Mouse (Mus musculus) ES-CJ7 (cell line): ENCODE measurements around the gene Mag.
A peak's percentile ranks its signal among the peaks of the same experiment; 100 is the strongest.
"Not testable (repeated sequence)": the region's sequence is repeated elsewhere in the genome, so short reads cannot be mapped to it uniquely, and the experiment has no call there.

Experiments
- DNase-seq: peaks from one replicate; pipeline ENCODE4 v3.0.0; 2011; ENCODE audit warnings: low read depth, low spot score

Gene Mag

DNA sequence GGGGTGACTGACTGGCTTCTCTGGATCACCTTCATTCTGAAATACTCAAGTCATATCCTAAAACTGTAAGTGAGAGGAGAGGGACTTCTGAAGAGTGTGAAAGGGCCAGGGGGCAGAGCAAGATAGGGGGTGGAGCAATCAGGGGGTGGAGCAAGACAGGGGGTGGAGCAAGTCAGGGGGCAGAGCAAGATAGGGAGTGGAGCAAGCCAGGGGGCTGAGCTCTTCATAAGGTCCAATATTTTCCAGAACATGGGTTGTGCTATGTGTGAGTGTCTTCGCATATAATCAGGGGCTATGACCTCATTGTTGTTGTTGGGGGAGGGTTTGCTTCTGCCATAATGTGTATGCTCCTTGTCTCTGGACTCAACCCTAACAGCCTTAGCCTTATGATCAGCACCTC, 25.4 kb upstream of the Mag start:
- DNase-seq = not testable (repeated sequence)

DNA sequence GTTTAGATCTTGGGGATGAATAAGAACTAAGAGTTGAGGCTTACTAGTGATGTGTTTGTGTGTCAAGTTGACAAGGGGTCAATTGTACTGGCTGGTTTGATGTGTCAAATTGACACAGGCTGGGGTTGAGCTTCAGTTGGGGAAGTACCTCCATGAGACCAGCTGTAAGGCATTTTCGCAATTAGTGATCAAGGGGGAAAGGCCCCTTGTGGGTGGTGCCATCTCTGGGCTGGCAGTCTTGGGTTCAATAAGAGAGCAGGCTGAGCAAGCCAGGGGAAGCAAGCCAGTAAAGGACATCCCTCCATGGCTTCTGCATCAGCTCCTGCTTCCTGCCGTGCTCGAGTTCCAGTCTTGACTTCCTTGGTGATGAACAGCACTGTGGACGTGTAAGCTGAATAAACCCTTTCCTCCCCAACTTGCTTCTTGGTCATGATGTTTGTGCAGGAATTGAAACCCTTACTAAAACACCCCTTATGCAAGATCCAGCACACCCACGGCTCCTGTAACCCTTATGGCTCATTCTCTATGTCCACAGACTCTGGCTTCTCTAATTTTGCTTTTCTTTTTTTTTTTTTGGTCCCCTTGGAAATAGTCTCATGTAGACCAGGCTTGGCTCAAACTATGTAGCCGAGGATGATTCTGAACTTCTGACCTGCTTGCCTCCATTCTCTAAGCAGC, 20.9 kb upstream of the Mag start:
- not testable (repeated sequence) for DNase-seq

DNA sequence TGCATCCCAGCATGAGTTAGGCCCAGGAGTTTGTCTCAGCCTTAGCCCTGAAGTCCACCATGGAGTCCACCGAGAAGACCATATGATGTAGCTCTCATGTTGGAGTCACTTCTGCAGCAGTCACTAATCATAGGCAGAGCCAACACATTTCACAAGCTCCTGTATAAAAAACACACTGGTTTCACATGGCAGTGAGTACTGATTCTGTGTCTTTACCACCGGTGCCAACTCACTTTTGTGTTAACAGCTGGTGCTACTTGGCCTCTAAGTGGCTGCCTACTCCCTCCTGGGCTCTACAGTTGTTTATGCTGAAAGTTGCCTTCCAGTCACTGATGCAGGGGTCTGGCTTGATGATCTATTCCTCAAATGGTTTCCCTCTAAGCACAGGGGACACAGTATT, 9.9 kb upstream of the Mag start, which contains the start of gene Hamp2:
Hamp2 (minus strand) TSS at position 101 of the 400 bp plus-strand sequence.
- DNase-seq = not testable (repeated sequence)

DNA sequence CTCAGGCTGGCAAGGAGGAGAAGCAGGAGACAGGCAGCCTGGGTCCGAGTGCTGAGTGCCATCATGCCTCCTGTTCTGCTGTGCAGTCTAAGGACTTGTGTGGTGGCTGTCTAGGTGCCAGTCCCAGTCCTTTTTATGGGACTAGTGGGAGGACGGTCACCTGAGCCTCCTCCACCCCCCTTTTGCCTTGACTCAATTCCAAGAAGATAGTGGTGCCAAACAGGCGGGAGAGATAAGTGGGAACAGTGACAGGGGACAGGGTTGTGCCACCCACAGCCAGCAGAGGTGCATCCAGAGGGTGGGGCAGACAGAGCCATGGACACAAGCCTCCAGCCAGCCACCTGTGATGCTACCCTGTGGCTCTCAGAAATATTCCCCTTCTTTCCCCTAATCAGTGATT, 9.4 kb upstream of the Mag start:
- DNase-seq = no peak

DNA sequence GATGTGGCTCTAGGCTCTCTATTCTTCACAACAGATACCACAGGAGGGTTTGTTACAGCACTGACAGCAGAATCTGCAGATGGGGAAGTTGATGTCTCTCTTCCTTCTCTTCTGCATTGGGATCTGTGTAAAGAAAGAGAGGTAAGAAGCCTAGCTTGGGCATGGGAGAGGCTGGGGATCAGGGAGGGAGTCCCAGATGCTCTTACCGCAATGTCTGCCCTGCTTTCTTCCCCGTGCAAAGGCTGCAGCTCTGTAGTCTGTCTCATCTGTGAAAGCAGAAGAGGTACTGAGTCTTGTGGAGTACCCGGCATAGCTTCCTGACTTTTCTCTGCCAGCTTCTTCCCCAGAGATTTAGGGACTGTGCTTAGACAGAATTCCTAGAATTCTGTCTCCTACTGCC, 7.8 kb upstream of the Mag start:
- not testable (repeated sequence) for DNase-seq

DNA sequence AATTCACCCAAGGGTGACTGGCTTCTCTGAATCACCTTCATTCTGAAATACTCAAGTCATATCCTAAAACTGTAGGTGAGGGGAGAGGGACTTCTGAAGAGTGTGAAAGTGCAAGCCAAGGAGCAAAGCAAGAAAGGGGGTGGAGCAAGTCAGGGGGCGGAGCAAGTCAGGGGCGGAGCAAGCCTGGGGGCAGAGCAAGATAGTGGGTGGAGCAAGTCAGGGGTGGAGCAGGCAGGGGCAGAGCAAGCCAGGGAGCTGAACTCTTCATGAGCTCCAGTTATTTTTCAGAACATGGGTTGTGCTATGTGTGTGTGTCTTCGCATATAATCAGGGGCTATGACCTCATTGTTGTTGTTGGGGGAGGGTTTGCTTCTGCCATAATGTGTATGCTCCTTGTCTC, 5.5 kb upstream of the Mag start:
- DNase-seq = no peak

DNA sequence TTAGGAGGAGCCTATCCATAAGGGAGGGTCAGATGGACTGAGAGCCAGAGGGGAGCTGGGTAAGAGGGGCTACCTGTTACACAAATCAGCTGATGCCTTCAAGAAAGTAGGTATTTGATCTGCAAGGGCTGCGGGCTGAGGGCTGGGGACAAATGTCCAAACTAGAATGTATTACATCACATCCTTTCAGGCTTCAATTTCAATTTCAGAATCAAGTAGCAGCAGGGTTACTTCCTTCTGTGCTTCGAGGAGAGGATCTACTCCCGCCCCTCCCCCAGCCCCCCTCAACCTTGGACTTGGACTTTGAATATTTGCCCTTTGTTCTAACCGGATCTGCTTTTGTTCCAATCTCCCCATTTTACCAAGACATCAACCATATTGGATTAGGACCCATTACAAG, 2.5 kb upstream of the Mag start:
- DNase-seq = peak; percentile 26

DNA sequence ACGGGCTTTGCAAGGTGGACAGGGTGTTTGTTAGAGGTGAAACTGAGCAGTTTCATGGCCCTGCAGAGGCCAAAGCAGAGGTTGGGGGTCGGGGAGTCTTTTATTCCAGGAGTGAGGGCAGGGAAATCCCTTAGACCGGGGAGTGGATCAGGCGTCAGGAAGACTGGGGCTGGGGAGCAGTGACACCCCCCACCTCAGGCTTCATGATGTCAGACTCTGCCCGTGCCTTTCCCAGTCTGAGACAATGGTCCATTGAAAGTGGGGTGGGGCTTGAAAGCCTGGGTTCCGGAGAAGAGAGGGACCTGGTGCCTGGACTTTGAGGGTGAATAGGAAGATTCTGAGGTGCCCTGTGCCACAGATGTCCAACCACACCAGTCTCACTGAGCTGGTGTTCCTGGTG, 2.0 kb upstream of the Mag start:
- DNase-seq = no peak

DNA sequence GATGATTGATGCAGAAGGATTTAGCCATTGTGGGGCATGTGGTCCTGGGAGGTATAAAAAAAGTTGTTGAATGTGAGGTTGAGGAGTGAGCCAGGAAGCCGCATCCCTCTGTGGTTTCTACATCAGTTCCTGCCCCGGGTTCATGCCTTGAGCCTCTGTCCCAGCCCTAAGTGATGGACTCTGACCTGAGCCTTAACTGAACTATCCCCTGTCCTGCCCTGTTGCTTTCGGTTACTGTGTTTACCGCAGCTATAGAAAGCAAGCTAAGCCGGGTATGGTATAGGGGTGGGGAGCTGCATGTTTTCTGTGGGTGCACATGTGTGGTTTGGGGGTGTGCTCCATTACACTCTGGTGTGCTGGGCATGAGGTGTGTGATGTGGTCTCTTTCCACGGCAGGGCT, 4.9 kb downstream of the Mag start:
- no peak for DNase-seq

DNA sequence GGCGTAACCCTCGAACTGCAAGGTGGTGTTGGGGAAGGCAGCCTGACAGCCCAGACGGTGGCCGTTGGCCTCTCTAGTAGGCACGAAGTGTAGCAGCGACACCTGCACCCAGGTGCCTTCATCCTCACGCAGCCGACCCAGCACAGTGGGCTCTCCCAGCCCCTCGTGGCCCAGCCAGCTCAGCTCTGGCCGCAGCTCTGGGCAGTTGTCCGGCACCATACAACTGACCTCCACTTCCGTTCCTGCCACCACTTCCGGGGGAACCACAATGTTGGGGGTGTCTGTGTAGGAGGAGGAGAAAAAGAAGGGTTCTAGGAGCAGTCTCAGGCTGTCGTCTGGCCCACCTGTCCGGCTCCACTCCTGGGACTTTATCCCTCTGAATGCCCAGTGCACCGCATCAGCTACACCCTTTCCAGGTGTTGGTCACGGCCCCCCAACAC, 5.7 kb downstream of the Mag start:
- no peak for DNase-seq

DNA sequence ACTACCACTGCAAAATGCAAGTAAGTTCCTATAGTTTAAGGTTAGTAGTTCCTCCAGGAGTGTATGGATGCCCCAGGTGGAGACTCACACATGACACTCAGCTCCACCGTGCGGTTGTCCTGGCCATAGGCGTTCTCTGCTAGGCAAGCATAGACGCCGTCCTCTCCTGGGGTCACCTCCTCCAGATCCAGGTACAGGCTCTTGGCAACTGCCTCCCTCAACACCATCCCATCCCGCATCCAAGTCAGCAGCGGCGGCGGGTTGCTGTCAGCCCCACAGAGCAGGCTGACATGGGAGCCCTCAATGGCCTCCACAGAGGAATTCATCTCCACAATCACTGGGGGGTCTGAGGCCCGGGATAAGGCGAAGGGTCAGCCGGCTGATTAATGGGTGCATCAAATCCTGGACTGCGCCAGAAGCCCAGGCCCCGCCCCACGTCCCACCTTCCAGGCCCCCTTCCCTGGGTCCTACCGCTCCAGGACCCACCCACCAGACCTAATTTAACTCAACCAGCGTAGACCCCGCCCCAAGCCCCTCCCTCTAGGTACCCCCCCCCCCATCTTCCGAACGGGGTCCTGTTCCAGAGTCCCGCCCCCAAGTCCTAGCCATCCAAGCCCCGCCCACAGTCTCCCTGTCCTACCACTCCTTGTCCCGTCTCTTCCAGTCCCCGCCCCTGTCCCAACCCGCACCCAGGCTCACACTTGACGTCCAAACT, 6.2 kb downstream of the Mag start:
- peak; percentile 72 for DNase-seq

DNA sequence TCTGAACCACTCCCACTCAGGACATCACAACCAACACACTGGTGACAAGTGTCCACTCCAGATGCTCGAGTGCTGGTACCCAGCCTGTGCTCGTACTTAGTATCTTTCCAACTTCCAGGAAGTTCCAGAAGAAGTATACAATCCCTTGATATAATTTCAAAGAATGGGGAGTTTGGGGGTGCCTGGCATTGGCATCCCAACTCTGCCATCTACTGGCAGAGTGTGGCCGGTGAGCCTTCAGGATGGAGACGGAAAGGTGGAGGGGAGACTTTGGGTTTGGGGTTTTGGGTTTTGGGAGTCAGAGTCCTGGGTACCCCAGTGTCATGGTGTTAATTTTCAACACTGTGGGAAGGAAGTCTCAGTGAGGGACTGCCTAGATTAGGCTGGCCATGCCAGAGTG, 10.6 kb downstream of the Mag start:
- DNase-seq = no peak

DNA sequence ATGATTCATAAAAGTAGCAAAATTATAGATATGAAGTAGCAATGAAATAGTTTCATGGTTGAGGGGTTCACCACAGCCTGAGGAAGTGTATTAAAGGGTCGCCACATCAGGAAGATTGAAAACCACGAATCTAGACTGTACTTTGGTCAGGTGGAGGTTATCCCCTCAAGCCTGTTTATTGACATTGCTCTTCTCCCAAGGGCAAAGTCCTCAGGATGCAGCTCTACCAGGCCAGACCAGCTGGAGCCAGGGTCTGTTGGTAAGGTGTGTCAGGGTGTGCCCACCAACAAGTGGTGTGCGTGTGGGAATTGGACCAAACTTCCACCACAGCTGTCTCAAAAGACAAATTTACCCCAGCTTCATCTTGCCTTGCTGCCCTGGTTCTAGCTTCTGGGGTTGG, 19.5 kb downstream of the Mag start:
- no peak for DNase-seq

DNA sequence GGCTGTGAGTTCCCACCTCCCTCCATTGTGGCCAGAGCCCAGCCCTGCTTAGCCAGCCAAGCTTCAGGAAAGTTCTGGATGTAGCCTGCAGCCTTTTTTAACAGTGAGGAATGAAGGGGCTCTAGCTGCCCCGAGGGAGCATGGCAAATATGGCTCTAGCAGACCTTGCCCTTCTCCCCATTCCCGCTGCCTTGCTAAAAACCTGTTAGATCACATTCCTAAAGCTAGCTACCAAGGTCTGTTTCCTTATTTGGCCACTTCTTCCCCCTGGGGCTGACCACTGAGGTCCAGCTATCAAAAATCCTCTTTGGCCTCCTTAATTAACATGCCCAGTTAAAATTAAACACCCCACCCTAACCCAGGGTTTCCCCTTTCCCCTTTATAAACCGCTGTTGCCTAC, 22.2 kb downstream of the Mag start:
- no peak for DNase-seq

DNA sequence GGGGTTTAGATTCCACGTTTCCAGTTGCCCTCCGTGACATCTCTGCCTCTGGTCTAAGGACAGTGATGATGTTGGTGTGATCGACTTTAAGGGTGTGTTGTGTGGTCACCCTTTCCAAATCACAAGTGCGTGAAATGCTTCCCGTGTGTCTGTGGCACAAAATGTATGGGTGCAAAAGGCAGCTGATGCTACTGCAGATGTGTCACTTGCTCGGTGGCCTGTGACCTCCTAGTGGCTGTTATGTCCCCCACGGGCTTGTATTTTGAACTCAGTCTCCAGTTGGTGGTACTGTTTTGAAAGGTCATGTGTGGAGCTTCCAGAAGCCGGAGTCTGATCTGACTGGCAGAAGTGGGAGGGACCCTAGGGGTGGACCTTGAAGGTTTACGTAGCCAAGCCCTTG, 22.9 kb downstream of the Mag start:
- DNase-seq = no peak

DNA sequence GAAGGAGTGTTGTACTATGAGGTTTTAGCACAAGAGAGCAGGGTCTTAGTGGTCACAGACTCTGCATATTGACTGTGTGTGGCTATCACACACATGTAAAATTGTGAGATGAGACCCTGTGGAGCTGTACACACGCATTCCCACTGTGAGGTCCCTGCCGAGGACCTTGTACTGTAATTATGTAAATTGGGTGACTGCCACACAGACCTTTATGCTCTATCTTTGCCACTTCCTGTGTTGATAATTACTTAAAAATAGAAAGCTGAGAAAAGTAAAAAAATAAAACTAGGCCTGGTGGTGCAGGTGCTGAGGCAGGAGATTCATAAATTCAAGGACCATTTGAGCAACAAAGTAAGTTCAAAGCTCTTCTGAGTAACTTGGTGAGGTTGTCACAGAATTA, 24.0 kb downstream of the Mag start:
- no peak for DNase-seq

DNA sequence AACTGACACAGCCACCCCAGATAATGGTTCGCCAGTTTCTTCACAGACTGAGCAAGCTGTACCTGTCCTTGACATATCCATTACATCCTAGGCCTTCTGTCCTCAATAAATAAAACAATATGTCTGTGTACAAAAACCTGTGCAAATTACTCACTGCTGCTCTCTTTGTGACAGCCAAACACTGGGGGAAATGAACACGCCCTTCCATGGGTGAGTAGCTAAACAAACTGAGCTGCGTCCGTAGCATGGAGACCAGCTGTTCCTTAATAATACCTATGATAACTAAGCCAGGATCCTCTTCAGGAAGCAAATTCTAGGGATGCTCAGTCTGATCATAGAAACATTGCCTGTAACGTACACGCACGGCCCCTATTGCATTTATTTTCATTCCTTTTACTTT, 25.9 kb downstream of the Mag start:
- DNase-seq = no peak

DNA sequence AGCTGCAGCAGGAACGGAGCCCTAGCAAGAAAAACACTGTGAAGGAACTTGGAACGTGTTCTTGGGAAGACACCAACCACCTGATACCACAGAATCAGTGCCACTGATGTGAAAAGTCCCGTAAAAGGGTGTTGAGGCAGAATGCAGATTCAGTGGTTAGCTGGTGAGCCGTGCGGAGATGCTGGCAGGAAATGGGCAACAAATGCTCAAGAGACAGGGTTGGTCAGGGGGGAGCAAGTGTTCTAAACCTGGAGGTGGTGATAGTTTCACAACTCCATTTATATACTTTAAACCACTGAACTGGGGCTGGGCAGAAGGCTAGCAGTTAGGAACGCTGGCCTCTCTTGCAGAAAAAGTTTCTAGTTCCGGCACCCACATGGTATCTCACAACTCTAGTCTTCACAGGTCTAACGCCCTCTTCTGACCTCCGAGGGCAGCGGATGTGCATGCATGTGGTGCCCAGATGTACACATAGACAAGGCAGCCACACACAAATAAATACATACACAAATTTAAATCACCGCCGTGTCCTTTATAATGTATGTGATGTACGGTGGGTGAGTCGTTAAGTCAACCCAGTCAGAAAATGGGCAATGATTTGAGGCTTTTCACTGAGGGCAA, 27.0 kb downstream of the Mag start:
- DNase-seq = no peak

DNA sequence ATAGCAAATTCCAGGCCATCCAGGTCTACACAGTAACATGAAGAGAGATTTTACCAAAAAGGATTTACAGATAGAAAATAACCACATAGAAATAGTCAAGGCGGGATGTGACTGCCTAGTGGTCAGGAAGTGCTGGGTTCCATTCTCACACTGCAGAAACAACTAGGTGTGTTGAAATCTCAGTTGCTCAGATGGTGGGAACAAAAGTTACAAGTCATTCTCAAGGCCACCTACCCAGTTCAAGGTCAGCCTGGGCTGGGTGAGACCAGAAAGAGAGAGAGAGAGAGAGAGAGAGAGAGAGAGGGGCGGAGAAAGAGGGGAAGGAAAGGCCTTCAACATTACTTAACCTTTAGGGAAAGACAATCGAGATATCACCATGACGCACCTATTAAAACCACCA, 27.8 kb downstream of the Mag start:
- no peak for DNase-seq

DNA sequence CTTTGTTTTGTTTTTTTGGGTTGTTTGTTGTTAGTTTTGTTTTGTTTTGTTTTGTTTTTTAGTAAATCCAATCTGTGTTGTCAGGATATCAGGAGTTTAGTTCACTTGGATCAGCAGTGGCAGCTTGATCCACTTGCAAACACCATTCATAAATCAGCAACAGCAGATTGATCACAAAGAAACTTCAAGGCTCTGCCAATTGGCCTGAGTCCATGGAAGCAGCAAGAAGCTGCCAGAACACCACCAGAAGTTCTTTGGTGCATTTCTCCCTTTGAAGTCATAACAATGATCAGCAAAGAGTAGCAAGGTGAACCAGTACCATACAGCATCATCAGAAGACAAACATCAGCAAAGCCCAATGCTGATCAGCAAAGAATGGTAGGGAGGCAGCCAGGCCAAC, 30.6 kb downstream of the Mag start:
- DNase-seq = no peak

DNA sequence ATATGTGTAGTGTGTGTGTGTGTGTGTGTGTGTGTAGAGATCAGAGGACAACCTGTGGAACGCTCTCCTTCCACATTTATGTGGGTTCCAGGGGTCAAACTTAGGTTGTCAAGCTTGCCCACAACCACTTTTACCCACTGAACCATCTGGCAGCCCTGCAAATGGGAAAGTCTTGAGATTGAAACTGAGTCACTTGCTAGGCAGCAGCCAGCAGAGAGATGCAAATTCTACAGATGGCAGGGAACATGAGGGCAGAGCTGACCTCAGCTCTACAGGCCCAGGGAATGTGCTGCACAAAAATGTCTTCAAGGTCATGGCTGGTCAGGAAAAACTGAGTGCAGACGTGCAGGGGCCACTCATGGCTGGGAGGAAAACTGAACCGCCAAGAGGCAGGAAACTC, 33.3 kb downstream of the Mag start:
- DNase-seq = no peak

DNA sequence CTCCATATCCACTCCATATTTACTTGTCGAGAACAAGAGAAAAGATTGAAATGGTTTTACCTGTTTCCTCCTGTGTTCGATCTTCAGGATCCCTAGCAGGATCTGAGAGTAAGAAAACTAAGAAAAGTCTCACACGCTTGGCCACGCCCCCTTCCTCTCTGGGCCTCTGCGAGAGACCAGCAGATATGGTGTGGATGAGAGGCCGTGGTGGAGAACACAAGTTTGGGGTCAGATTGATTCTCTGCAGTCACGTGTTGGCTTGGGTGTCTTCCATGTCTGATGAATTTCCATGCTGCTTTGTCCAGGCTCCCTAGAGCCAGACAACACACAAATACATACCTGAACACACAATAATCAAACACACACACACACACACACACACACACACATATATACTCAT, 34.5 kb downstream of the Mag start, which contains the start of gene Cd22:
Cd22 (minus strand) TSS at position 167 of the 400 bp plus-strand sequence.
- no peak for DNase-seq

DNA sequence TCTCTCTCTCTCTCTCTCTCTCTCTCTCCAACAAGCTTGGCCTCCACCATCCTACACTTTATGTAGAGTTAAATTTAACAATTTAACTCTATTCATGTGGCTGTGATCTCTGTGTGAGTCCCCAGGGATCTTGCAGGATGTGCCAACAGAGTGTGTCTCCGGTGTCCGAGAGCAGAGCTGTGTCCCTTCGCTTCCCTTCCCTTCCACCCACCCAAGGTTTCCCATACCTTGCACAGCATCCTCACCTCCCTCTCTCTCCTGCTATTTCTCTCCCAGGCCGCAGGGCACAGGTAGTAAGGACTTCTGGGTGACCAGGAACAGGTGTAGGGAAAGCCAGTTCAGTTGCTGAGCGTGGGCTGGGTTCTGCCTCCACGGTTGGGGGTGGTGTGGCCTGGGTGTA, 35.7 kb downstream of the Mag start:
- no peak for DNase-seq
